Mouse (Mus musculus) CH12.LX (cell line): ENCODE measurements at regions not wholly inside any gene's neighbourhood (a gene's known extent, or its start where the extent isn't known, plus 50 kb on each side); places are given as distances from the start of the nearest gene placed in this dataset.

Source experiments
- DNase-seq: peaks from one replicate; pipeline ENCODE4 v3.0.0-alpha.2; 2013; ENCODE audit errors: extremely low read depth
- H3K27ac ChIP-seq: 2 replicates; pipeline ENCODE4 v1.5.1; 2012; ENCODE audit warnings: low read depth, mild to moderate bottlenecking, control low read depth, moderate library complexity; ENCODE audit not compliant: insufficient read depth
- H3K27me3 ChIP-seq: replicated peaks from 2 replicates; pipeline ENCODE3; 2012; ENCODE audit warnings: inconsistent platforms
- H3K36me3 ChIP-seq, 2 experiments: replicated peaks in 1 of 2; 2 replicates each; pipeline versions ENCODE3 to v1.6.1; 2012; ENCODE audit warnings: inconsistent platforms in 1 of 2, low read length in 1 of 2, mild to moderate bottlenecking in 1 of 2, mixed read lengths in 1 of 2, moderate library complexity in 1 of 2; ENCODE audit not compliant: control insufficient read depth in 1 of 2, insufficient read depth in 1 of 2
- H3K4me1 ChIP-seq, 2 experiments: 2 replicates each; pipeline ENCODE4 v1.6.1; 2012; ENCODE audit warnings: inconsistent platforms in 1 of 2, moderate library complexity in 1 of 2; ENCODE audit not compliant: insufficient read depth in 2 of 2, control insufficient read depth in 1 of 2
- H3K4me2 ChIP-seq: 2 replicates; pipeline ENCODE4 v1.6.1; 2012; ENCODE audit warnings: low read depth, mild to moderate bottlenecking, control low read depth; ENCODE audit not compliant: poor library complexity, insufficient read depth, severe bottlenecking
- H3K4me3 ChIP-seq, 3 experiments: fragments of 150-350 bp in 1 of 3; sonication (generic) in 1 of 3; replicated peaks in 1 of 3; 2 replicates each; pipeline versions ENCODE3 to v1.5.1; 2011 to 2012; ENCODE audit warnings: low read depth in 2 of 3, low read length in 2 of 3, mild to moderate bottlenecking in 2 of 3, moderate library complexity in 2 of 3, control low read depth in 1 of 3, improper control_type of control experiment in 1 of 3, inconsistent platforms in 1 of 3, mixed read lengths in 1 of 3; ENCODE audit not compliant: poor library complexity in 1 of 3
- H3K79me2 ChIP-seq: replicated peaks from 2 replicates; pipeline ENCODE4 v1.6.1; 2012; ENCODE audit warnings: mild to moderate bottlenecking, moderate library complexity; ENCODE audit not compliant: control insufficient read depth, poor library complexity, insufficient read depth, severe bottlenecking; ENCODE audit errors: extremely low read depth
- H3K9ac ChIP-seq: 2 replicates; pipeline ENCODE4 v1.6.1; 2012; ENCODE audit warnings: low read depth, mild to moderate bottlenecking, control low read depth, moderate library complexity; ENCODE audit not compliant: insufficient read depth
- H3K9me3 ChIP-seq: replicated peaks from 2 replicates; pipeline ENCODE3; 2012; ENCODE audit warnings: low read length, inconsistent platforms, mixed read lengths
- CHD1 ChIP-seq: IDR thresholded peaks from 2 replicates; pipeline ENCODE4 v1.6.1; 2012; ENCODE audit warnings: low read depth, low read length, improper control_type of control experiment, inconsistent platforms
- CHD2 ChIP-seq: IDR thresholded peaks from 2 replicates; pipeline ENCODE4 v1.6.1; 2011; ENCODE audit warnings: low read length, improper control_type of control experiment
- EP300 ChIP-seq: IDR thresholded peaks from 2 replicates; pipeline ENCODE4 v1.6.1; 2011; ENCODE audit warnings: low read length, improper control_type of control experiment
- ETS1 ChIP-seq: conservative IDR thresholded peaks from 2 replicates; pipeline ENCODE4 v1.6.1; 2012; ENCODE audit warnings: low read depth, mild to moderate bottlenecking, inconsistent platforms, low read length, improper control_type of control experiment, moderate library complexity
- GABPA ChIP-seq: IDR thresholded peaks from 2 replicates; pipeline ENCODE4 v1.6.1; 2012; ENCODE audit warnings: low read depth, low read length, improper control_type of control experiment, inconsistent platforms; ENCODE audit not compliant: insufficient replicate concordance
- IRF4 ChIP-seq: IDR thresholded peaks from 2 replicates; pipeline ENCODE4 v1.6.1; 2014; ENCODE audit warnings: low read depth, mild to moderate bottlenecking, inconsistent platforms, low read length, improper control_type of control experiment
- JUN ChIP-seq: IDR thresholded peaks from 2 replicates; pipeline ENCODE4 v1.6.1; 2011; ENCODE audit warnings: low read depth, mild to moderate bottlenecking, low read length, improper control_type of control experiment, moderate library complexity; ENCODE audit not compliant: insufficient read depth
- JUND ChIP-seq: conservative IDR thresholded peaks from 2 replicates; pipeline ENCODE4 v1.6.1; 2011; ENCODE audit warnings: low read depth, low read length, improper control_type of control experiment
- KAT2A ChIP-seq: IDR thresholded peaks from 2 replicates; pipeline ENCODE4 v1.6.1; 2012; ENCODE audit warnings: low read length, improper control_type of control experiment, inconsistent platforms; ENCODE audit not compliant: insufficient replicate concordance
- MAZ ChIP-seq: IDR thresholded peaks from 2 replicates; pipeline ENCODE4 v1.6.1; 2012; ENCODE audit warnings: low read depth, mild to moderate bottlenecking, inconsistent platforms, low read length, improper control_type of control experiment, moderate library complexity
- MXI1 ChIP-seq: IDR thresholded peaks from 2 replicates; pipeline ENCODE4 v1.6.1; 2011; ENCODE audit warnings: mild to moderate bottlenecking, low read depth, low read length, improper control_type of control experiment
- MYC ChIP-seq: IDR thresholded peaks from 2 replicates; pipeline ENCODE4 v1.6.1; 2011; ENCODE audit warnings: low read depth, mild to moderate bottlenecking, improper control_type of control experiment, low read length
- NELFE ChIP-seq: IDR thresholded peaks from 2 replicates; pipeline ENCODE4 v1.6.1; 2011; ENCODE audit warnings: low read depth, low read length, improper control_type of control experiment
- RAD21 ChIP-seq: IDR thresholded peaks from 2 replicates; pipeline ENCODE4 v1.6.1; 2011; ENCODE audit warnings: low read depth, mild to moderate bottlenecking, low read length, improper control_type of control experiment, moderate library complexity
- RCOR1 ChIP-seq: conservative IDR thresholded peaks from 2 replicates; pipeline ENCODE4 v1.6.1; 2012; ENCODE audit warnings: low read depth, mild to moderate bottlenecking, inconsistent platforms, low read length, improper control_type of control experiment
- SIN3A ChIP-seq: IDR thresholded peaks from 2 replicates; pipeline ENCODE4 v1.6.1; 2012; ENCODE audit warnings: low read length, improper control_type of control experiment, inconsistent platforms
- SMC3 ChIP-seq: IDR thresholded peaks from 2 replicates; pipeline ENCODE4 v1.6.1; 2011; ENCODE audit warnings: low read depth, low read length, improper control_type of control experiment
- TCF12 ChIP-seq: IDR thresholded peaks from 2 replicates; pipeline ENCODE4 v1.6.1; 2014; ENCODE audit warnings: low read depth, mild to moderate bottlenecking, inconsistent platforms, low read length, improper control_type of control experiment
- USF1 ChIP-seq: IDR thresholded peaks from 2 replicates; pipeline ENCODE4 v1.6.1; 2014; ENCODE audit warnings: low read depth, mild to moderate bottlenecking, inconsistent platforms, low read length, improper control_type of control experiment
- USF2 ChIP-seq: conservative IDR thresholded peaks from 2 replicates; pipeline ENCODE4 v1.6.1; 2011; ENCODE audit warnings: low read depth, low read length, improper control_type of control experiment
- ZC3H11A ChIP-seq: IDR thresholded peaks from 2 replicates; pipeline ENCODE4 v1.6.1; 2012; ENCODE audit warnings: low read depth, mild to moderate bottlenecking, inconsistent platforms, low read length, improper control_type of control experiment
- ZKSCAN1 ChIP-seq: IDR thresholded peaks from 2 replicates; pipeline ENCODE4 v1.6.1; 2012; ENCODE audit warnings: low read depth, inconsistent platforms, low read length, improper control_type of control experiment, borderline replicate concordance
- ZMIZ1 ChIP-seq: IDR thresholded peaks from 2 replicates; pipeline ENCODE4 v1.6.1; 2012; ENCODE audit warnings: low read depth, mild to moderate bottlenecking, inconsistent platforms, low read length, improper control_type of control experiment
- ZNF384 ChIP-seq: IDR thresholded peaks from 2 replicates; pipeline ENCODE4 v1.6.1; 2012; ENCODE audit warnings: low read depth, low read length, improper control_type of control experiment, inconsistent platforms
- dilution Hi-C: fragments of 300-500 bp; cut with MboI; formaldehyde crosslinking; loops from 2 replicates; pipeline ENCODE4 v1.14.3; 2020; ENCODE audit warnings: low sequenced_read_pairs; ENCODE audit not compliant: extremely low pct_unique_long_range_greater_than_20kb, extremely low pct_ligation_motif_present
- in situ Hi-C: fragments of 300-500 bp; cut with MboI; formaldehyde crosslinking; loops from 3 replicates; pipeline ENCODE4 v1.14.3; 2019; ENCODE audit warnings: low sequenced_read_pairs, low pct_ligation_motif_present, low pct_unique_long_range_greater_than_20kb, mixed read lengths

GRCm38 (mm10) chr19:30452671-30453070 is 96.8 kb downstream of the Dkk1 start:
- Histone ChIP-seq H3K4me3 (no peak overlapping the region), H3K36me3 (no peaks in the 10 kb centered on the region), H3K79me2 (no peaks in the 10 kb centered on the region), H3K27ac (no peak overlapping the region), H3K9ac (no peak overlapping the region), H3K4me2 (peak overlapping the region; percentile 15; the same call in 1 of the 2 replicates), H3K9me3 (no peaks in the 10 kb centered on the region), H3K4me1 (peaks cover 0 to 5% of the 10 kb centered on the region in 2 experiments; a peak in 1 of 4 replicates), H3K27me3 (no peaks in the 10 kb centered on the region)
- in situ Hi-C loops (no loop called here), dilution Hi-C loops (no loop called here)
- TF ChIP-seq EP300, result 0 out of 2 replicates have a peak, but pooled peaks have one; percentile 33
- TF ChIP-seq CHD1, result no peak
- peak; percentile 6 for DNase-seq

GRCm38 (mm10) chr19:30483436-30483835 is 66.0 kb downstream of the Dkk1 start:
- peak overlapping the region; percentile 61 for H3K4me2 ChIP-seq
- in situ Hi-C loops, result no loop called here
- H3K9me3 ChIP-seq, result no peaks in the 10 kb centered on the region
- no peaks in the 10 kb centered on the region for H3K4me1 ChIP-seq
- no peaks in the 10 kb centered on the region for H3K79me2 ChIP-seq
- no peak overlapping the region for H3K9ac ChIP-seq
- dilution Hi-C loops, result no loop called here
- H3K27me3 ChIP-seq, result no peaks in the 10 kb centered on the region
- no peak overlapping the region for H3K27ac ChIP-seq
- no peaks in the 10 kb centered on the region for H3K36me3 ChIP-seq
- H3K4me3 ChIP-seq, result no peak overlapping the region
- TF ChIP-seq CHD2 (no peak), SIN3A (no peak), SMC3 (no peak), ZMIZ1 (no peak), GABPA (no peak), ZNF384 (no peak), ZC3H11A (no peak)
- TF ChIP-seq, all 38 proteins: peak for 0
- no peak for DNase-seq

- Histone ChIP-seq H3K9ac (no peak overlapping the region), H3K4me3 (no peak overlapping the region), H3K9me3 (no peaks in the 10 kb centered on the region), H3K4me1 (no peaks in the 10 kb centered on the region), H3K27ac (no peak overlapping the region), H3K36me3 (no peaks in the 10 kb centered on the region), H3K4me2 (no peak overlapping the region), H3K79me2 (no peaks in the 10 kb centered on the region), H3K27me3 (no peaks in the 10 kb centered on the region)
- DNase-seq, result no peak
- in situ Hi-C loops, result no loop called here
- dilution Hi-C loops, result no loop called here
- TF ChIP-seq JUND (no peak), RCOR1 (no peak), ZMIZ1 (no peak), ETS1 (no peak), MXI1 (no peak), NELFE (no peak), ZKSCAN1 (no peak), TCF12 (no peak), USF1 (no peak), SMC3 (no peak), SIN3A (no peak), MYC (no peak), JUN (no peak), KAT2A (no peak), MAZ (no peak), IRF4 (no peak), GABPA (no peak), RAD21 (no peak), USF2 (no peak)
Observed at GRCm38 (mm10) chr19:30489786-30490185, 59.7 kb downstream of the Dkk1 start.
